Mouse (Mus musculus) heart, adult 2 months (tissue): ENCODE measurements around the gene 4921517D22Rik. TPM values are rescaled to one million over a fixed set of nuclear protein-coding genes. Genes with fewer than 3 reads are reported as not detected.

Experiments
- DNase-seq, 2 experiments: peaks; one replicate each; pipeline ENCODE4 v3.0.0; 2021
- H3K27ac ChIP-seq: fragments of 200-600 bp; 2 replicates; pipeline ENCODE4 v1.8.1; 2022
- H3K27me3 ChIP-seq: fragments of 200-500 bp; 2 replicates; pipeline ENCODE4 v1.6.1; 2012; ENCODE audit warnings: mild to moderate bottlenecking, low read length, inconsistent platforms, mixed read lengths; ENCODE audit not compliant: control insufficient read depth, insufficient read depth
- H3K36me3 ChIP-seq: fragments of 200-500 bp; 2 replicates; pipeline ENCODE4 v1.6.1; 2012; ENCODE audit warnings: low read length, inconsistent platforms; ENCODE audit not compliant: control insufficient read depth, insufficient read depth
- H3K4me1 ChIP-seq: fragments of 200-500 bp; 2 replicates; pipeline ENCODE4 v1.6.1; 2011; ENCODE audit warnings: low read length; ENCODE audit not compliant: control insufficient read depth, insufficient read depth
- H3K4me3 ChIP-seq: fragments of 200-600 bp; 2 replicates; pipeline ENCODE4 v1.8.1; 2022
- H3K79me2 ChIP-seq: fragments of 200-500 bp; replicated peaks from 2 replicates; pipeline ENCODE4 v1.6.1; 2012; ENCODE audit warnings: mild to moderate bottlenecking, inconsistent platforms, low read length, moderate library complexity, mixed read lengths; ENCODE audit not compliant: control insufficient read depth, insufficient read depth
- H3K9ac ChIP-seq: fragments of 200-500 bp; 2 replicates; pipeline ENCODE4 v1.6.1; 2012; ENCODE audit warnings: low read depth, mild to moderate bottlenecking, control low read depth, inconsistent platforms, low read length, mixed read lengths
- CTCF ChIP-seq: fragments of 200-600 bp; IDR thresholded peaks from 2 replicates; pipeline ENCODE4 v1.8.1; 2022; ENCODE audit warnings: antibody characterized with exemption, mild to moderate bottlenecking, moderate library complexity
- EP300 ChIP-seq: fragments of 200-500 bp; IDR thresholded peaks from 2 replicates; pipeline ENCODE4 v1.6.1; 2011; ENCODE audit warnings: low read depth, low read length, control low read depth; ENCODE audit not compliant: insufficient read depth
- POLR2A ChIP-seq: fragments of 200-500 bp; IDR thresholded peaks from 2 replicates; pipeline ENCODE4 v1.6.1; 2011; ENCODE audit warnings: mild to moderate bottlenecking, low read depth, low read length, control low read depth; ENCODE audit not compliant: insufficient read depth
- WGBS: fragments of 180-500 bp; shearing (Covaris S2); methylation state at CpG from one replicate; pipeline ENCODE4 v1.1.7; 2018; 5-methylcytosine and 5-hydroxymethylcytosine counted together
- intact Hi-C: fragments of 180-260 bp; cut with DNase I; formaldehyde crosslinking; loops from one replicate; pipeline ENCODE4 v1.15.1; 2025
- polyA plus RNA-seq: library from polyadenylated mRNA; depleted of rRNA; stranded (reverse); fragments of >200 nt; gene quantifications from 2 replicates; pipeline ENCODE4 v1.2.3, GENCODE M21; 2012
- total RNA-seq, 2 experiments: library from RNA; stranded (reverse); gene quantifications; 2 replicates each; pipeline ENCODE4 v1.2.3; 2021

The 4921517D22Rik gene
- total and polyA plus RNA-seq, 3 experiments, result not detected

DNA sequence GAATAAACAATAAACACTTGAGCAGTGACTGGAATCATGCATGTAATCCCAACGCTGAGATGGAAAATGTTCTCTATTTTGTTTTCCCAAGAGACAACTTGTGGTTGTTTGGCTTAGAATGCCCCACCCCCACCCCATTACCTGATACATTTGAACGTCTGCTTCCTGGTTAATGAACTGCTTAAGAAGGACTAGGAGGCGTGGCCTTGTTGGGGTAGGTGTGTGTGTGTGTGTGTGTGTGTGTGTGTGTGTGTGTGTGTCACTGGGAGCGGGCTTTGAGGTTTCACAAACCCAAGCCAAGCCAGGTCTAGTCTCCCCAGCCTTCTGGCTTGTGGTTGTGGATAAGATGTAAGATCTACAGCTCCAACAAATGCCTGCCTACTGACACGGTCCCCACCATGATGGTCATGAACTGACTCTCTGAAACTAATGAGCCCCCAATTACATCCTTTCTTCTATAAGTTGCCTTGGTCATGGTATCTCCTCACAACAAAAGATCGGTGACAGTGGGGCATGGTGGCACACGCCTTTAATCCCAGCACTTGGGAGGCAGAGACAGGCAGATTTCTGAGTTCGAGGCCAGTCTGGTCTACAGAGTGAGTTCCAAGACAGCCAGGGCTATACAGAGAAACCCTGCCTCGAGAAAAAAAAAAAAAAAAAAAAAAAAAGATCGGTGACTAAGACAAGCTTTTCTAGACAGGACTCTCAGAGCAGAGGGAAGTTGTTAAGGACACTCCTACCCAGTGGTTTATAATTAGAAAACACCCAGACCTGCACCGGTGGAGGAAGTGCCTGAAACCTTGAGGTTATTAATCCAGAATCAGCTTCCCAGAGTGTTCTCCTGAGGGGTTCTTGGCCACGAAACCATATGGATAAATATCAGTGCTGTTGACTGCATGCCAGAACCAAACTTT, 17.3 kb downstream of the 4921517D22Rik start:
- no peaks in the 10 kb centered on the region for H3K4me1 ChIP-seq
- no peaks in the 10 kb centered on the region for H3K36me3 ChIP-seq
- no peaks in the 10 kb centered on the region for H3K27me3 ChIP-seq
- 62% methylated on average over 12 of the region's 12 CpGs for WGBS
- no peak overlapping the region for H3K9ac ChIP-seq
- DNase-seq, result no peak
- H3K27ac ChIP-seq, result no peak overlapping the region
- no peak for TF ChIP-seq EP300
- TF ChIP-seq POLR2A, result no peak
- TF ChIP-seq CTCF, result no peak
- no peak overlapping the region for H3K4me3 ChIP-seq
- intact Hi-C loops, result loop anchor here (10.0 kb wide), 2 partner anchors 92 to 148 kb away; partner anchors contain the start of genes Agtpbp1, Naa35 and Tut7
- H3K79me2 ChIP-seq, result no peaks in the 10 kb centered on the region

DNA sequence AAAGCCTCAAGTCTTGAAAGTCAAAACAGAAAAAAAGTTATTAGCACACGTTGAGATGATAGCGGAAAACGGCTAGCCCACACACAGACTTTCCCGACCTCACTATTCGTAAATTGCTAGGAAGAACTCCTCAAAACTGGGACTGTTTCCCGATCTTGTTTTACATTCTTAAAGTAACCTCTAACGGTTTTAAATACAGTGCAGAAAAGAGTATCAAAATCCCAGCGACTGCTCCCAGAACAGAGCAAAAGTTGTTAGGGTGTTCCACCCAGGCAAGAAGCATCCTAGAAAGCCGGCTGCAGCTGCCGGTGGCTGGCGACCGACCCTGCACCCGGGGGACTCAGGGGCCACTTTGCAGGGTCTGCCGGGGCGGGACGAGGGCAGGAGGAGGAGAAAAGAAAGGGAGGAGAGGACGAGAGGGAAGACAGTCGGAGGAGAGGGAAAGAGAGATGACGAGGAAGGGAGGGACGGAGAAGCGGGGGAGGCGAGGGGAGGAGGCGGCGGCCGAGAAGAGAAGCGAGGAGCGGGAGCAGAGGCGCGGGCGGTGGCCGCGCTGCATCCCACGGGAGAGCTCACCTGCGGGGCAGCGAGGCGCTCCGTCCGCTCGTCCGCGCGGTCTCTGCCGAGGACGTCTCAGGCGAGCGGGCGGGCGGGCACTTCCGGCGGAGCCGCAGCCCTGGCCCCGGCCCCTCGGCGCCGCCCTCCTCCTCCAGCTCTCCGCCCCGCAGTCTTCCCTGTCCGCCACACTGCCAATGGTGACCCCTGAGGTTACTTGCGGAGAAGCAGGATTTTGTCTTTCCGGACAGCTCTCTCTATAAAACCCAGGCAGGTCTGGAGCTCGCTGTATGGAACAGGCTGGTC, 18.5 kb downstream of the 4921517D22Rik start, which contains the start of gene Golm1:
TSS of gene Golm1 (minus strand) at position 661 of the 861 bp plus-strand sequence.
- under 1% methylated on average over 57 of the region's 61 CpGs for WGBS
- Histone ChIP-seq H3K36me3 (no peaks in the 10 kb centered on the region), H3K27me3 (no peaks in the 10 kb centered on the region), H3K27ac (peak within 1 kb of the TSS; percentile 65), H3K4me3 (peak within 1 kb of the TSS; percentile 78), H3K79me2 (no peaks in the 10 kb centered on the region), H3K9ac (peak within 1 kb of the TSS; percentile 83), H3K4me1 (no peaks in the 10 kb centered on the region)
- peak; percentile 79 to 82 for DNase-seq
- intact Hi-C loops, result loop anchor here (10.0 kb wide), 2 partner anchors 91 to 149 kb away; partner anchors contain the start of genes Agtpbp1, Naa35 and Tut7
- TF ChIP-seq EP300, result no peak
- TF ChIP-seq CTCF, result peak; percentile 20; the same call in 1 of the 2 replicates
- TF ChIP-seq POLR2A, result 0 out of 2 replicates have a peak, but pooled peaks have one; percentile 17

DNA sequence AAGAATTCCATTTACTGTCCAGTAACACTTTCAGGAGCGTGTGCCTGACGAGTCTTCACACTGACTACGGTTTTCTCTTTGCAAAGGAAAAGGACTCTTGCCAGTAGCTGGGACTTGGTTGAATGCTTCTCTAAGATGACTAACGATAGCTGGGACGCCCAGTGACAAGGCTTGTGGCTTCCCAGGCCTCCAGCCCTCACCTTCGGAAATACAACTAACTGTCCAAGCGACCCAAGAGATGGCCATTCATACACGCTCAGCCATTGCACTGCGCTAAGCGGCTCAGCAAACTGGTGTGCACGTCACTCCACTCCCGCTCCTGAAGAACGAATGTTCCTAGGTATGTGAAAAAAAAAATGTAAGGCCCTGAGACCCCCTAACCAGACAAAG, 19.2 kb downstream of the 4921517D22Rik start:
- Histone ChIP-seq H3K9ac (0 out of 2 replicates have a peak overlapping the region, but pooled peaks have one; percentile 19), H3K4me1 (no peaks in the 10 kb centered on the region), H3K4me3 (peak overlapping the region; percentile 78), H3K79me2 (no peaks in the 10 kb centered on the region), H3K27me3 (no peaks in the 10 kb centered on the region), H3K36me3 (no peaks in the 10 kb centered on the region), H3K27ac (peak overlapping the region; percentile 65)
- WGBS, result 17% methylated on average over 13 of the region's 13 CpGs
- intact Hi-C loops, result loop anchor here (10.0 kb wide), 2 partner anchors 90 to 150 kb away; partner anchors contain the start of genes Agtpbp1, Naa35 and Tut7
- DNase-seq, result peak; percentile 17 to 31
- TF ChIP-seq POLR2A (no peak), EP300 (no peak), CTCF (no peak)

DNA sequence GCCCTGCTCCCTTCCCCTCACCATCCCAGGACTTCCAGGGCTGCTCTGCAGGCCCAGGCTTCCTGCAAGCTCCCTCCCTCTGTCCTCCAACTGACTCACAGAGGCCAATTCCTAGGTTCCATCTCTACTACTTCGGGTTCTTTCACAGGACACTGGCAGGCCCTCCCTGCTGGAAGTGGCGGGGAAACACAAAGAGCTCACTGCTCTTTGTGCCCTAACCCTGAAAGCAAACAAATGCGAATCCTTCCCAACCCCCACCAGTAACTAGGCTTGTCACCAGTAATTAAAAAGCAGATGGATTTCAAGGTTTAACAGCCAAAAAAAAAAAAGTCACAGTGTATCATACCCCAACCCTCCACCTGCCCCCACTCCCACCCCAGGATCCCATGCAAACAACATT, 19.7 kb downstream of the 4921517D22Rik start:
- no peaks in the 10 kb centered on the region for H3K4me1 ChIP-seq
- H3K36me3 ChIP-seq, result no peaks in the 10 kb centered on the region
- 70% methylated on average over 3 of the region's 3 CpGs for WGBS
- H3K27ac ChIP-seq, result no peak overlapping the region
- H3K79me2 ChIP-seq, result no peaks in the 10 kb centered on the region
- H3K27me3 ChIP-seq, result no peaks in the 10 kb centered on the region
- intact Hi-C loops, result loop anchor here (10.0 kb wide), 2 partner anchors 89 to 151 kb away; partner anchors contain the start of genes Agtpbp1, Naa35 and Tut7
- TF ChIP-seq POLR2A (no peak), CTCF (no peak), EP300 (no peak)
- H3K9ac ChIP-seq, result no peak overlapping the region
- no peak for DNase-seq
- H3K4me3 ChIP-seq, result no peak overlapping the region

DNA sequence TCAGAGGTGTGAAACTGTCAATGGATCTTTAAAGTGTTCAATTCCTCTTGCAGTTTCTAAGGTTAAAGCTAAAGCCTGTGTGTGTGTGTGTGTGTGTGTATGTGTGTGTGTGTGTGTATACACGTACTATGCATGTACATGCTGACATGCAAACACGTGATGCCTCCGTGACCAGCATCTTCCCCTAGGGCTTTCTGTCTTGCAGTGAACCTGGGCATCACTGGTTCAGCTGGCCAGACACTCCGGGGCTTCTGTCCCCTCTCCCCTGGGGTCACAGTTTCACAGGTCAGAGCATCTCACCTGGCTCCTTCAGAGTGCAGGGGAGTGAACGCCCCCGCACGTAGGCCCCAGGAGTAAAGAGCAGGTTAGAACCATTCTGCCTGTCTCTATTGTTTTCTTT, 20.3 kb downstream of the 4921517D22Rik start:
- no peak overlapping the region for H3K27ac ChIP-seq
- no peaks in the 10 kb centered on the region for H3K27me3 ChIP-seq
- H3K36me3 ChIP-seq, result 0 out of 2 replicates have a peak, but pooled peaks cover 2% of the 10 kb centered on the region
- no peak for DNase-seq
- H3K4me3 ChIP-seq, result no peak overlapping the region
- H3K9ac ChIP-seq, result no peak overlapping the region
- intact Hi-C loops, result loop anchor here (10.0 kb wide), 2 partner anchors 89 to 151 kb away; partner anchors contain the start of genes Agtpbp1, Naa35 and Tut7
- no peaks in the 10 kb centered on the region for H3K79me2 ChIP-seq
- TF ChIP-seq CTCF (no peak), EP300 (no peak), POLR2A (no peak)
- 92% methylated on average over 7 of the region's 7 CpGs for WGBS
- no peaks in the 10 kb centered on the region; the same call in 1 of the 2 replicates for H3K4me1 ChIP-seq
